Mouse (Mus musculus): ENCODE data around the gene Dennd1a.

Dennd1a gene

GRCm38 (mm10) chr2:38221461-38221860 lies 65.7 kb downstream of the Dennd1a start:
- DNase-seq = no peak

GRCm38 (mm10) chr2:38220687-38221435 lies 66.3 kb downstream of the Dennd1a start:
- no peak for DNase-seq

- no peak for DNase-seq
These were observed 67.5 kb downstream of the Dennd1a start for GRCm38 (mm10) chr2:38219666-38220065.

GRCm38 (mm10) chr2:38213041-38213440 lies 74.1 kb downstream of the Dennd1a start:
- DNase-seq = no peak

GRCm38 (mm10) chr2:38211426-38211825 lies 75.8 kb downstream of the Dennd1a start:
- no peak for DNase-seq

- no peak for DNase-seq
These were observed 79.4 kb downstream of the Dennd1a start for GRCm38 (mm10) chr2:38207752-38208151.

GRCm38 (mm10) chr2:38205281-38205680 lies 81.9 kb downstream of the Dennd1a start:
- no peak for DNase-seq

GRCm38 (mm10) chr2:38204696-38205095 lies 82.5 kb downstream of the Dennd1a start:
- DNase-seq = no peak

GRCm38 (mm10) chr2:38198072-38198471 lies 89.1 kb downstream of the Dennd1a start:
- DNase-seq = no peak

- DNase-seq = peak; percentile 16
These were observed 90.8 kb downstream of the Dennd1a start for GRCm38 (mm10) chr2:38196199-38197060.

- no peak for DNase-seq
These were observed 95.2 kb downstream of the Dennd1a start for GRCm38 (mm10) chr2:38192007-38192406.

- no peak for DNase-seq
These were observed 95.6 kb downstream of the Dennd1a start for GRCm38 (mm10) chr2:38191601-38192000.

GRCm38 (mm10) chr2:38186438-38186837 lies 100.8 kb downstream of the Dennd1a start:
- DNase-seq = peak; percentile 5

- DNase-seq = no peak
These were observed 102.2 kb downstream of the Dennd1a start for GRCm38 (mm10) chr2:38184977-38185376.

GRCm38 (mm10) chr2:38183881-38184280 lies 103.3 kb downstream of the Dennd1a start:
- DNase-seq = no peak

- DNase-seq = no peak
These were observed 104.9 kb downstream of the Dennd1a start for GRCm38 (mm10) chr2:38182283-38182682.

- no peak for DNase-seq
These were observed 109.6 kb downstream of the Dennd1a start for GRCm38 (mm10) chr2:38177583-38177978.

GRCm38 (mm10) chr2:38176870-38177582 lies 110.2 kb downstream of the Dennd1a start:
- DNase-seq = peak; percentile 9

- no peak for DNase-seq
These were observed 111.9 kb downstream of the Dennd1a start for GRCm38 (mm10) chr2:38175276-38175675.

GRCm38 (mm10) chr2:38168606-38169005 lies 118.6 kb downstream of the Dennd1a start:
- DNase-seq = no peak

GRCm38 (mm10) chr2:38165966-38166365 lies 121.2 kb downstream of the Dennd1a start:
- DNase-seq = no peak

- no peak for DNase-seq
These were observed 122.7 kb downstream of the Dennd1a start for GRCm38 (mm10) chr2:38164326-38165035.

GRCm38 (mm10) chr2:38162486-38162885 lies 124.7 kb downstream of the Dennd1a start:
- DNase-seq = peak; percentile 12

All from lung, postnatal 10 days (tissue).